Mouse (Mus musculus): ENCODE data around the gene Rpp38.

Gene Rpp38

GRCm38 (mm10) chr2:3286243-3286642 is 46.2 kb downstream of the Rpp38 start:
- in situ Hi-C loops (cut with MboI, MseI), result loop anchor here (10.0 kb wide), 1 partner anchor 49 kb away; the partner anchor contains the start of genes Acbd7 and Rpp38

- in situ Hi-C loops (cut with MboI, MseI), result loop anchor here (10.0 kb wide), 1 partner anchor 49 kb away; the partner anchor contains the start of genes Acbd7 and Rpp38
These were observed 46.7 kb downstream of the Rpp38 start for GRCm38 (mm10) chr2:3285709-3286108.

- in situ Hi-C loops (cut with MboI, MseI), result loop anchor here (10.0 kb wide), 1 partner anchor 50 kb away; the partner anchor contains the start of genes Acbd7 and Rpp38
These were observed 47.3 kb downstream of the Rpp38 start for GRCm38 (mm10) chr2:3285181-3285530.

GRCm38 (mm10) chr2:3284473-3285180 is 47.8 kb downstream of the Rpp38 start:
- in situ Hi-C loops (cut with MboI, MseI), result loop anchor here (10.0 kb wide), 1 partner anchor 50 kb away; the partner anchor contains the start of genes Acbd7 and Rpp38

- in situ Hi-C loops (cut with MboI, MseI), result loop anchor here (10.0 kb wide), 1 partner anchor 51 kb away; the partner anchor contains the start of genes Acbd7 and Rpp38
These were observed 48.6 kb downstream of the Rpp38 start, which contains the start of gene Nmt2 for GRCm38 (mm10) chr2:3283602-3284472. Nmt2 (plus strand) TSS chr2:3284212.

- in situ Hi-C loops (cut with MboI, MseI), result loop anchor here (10.0 kb wide), 1 partner anchor 52 kb away; the partner anchor contains the start of genes Acbd7 and Rpp38
These were observed 49.4 kb downstream of the Rpp38 start for GRCm38 (mm10) chr2:3282866-3283601.

- in situ Hi-C loops (cut with MboI, MseI), result loop anchor here (10.0 kb wide), 1 partner anchor 53 kb away; the partner anchor contains the start of genes Acbd7 and Rpp38
These were observed 51.1 kb downstream of the Rpp38 start for GRCm38 (mm10) chr2:3281311-3281710.

Measured in T-helper 2 cell (primary cell).